Mouse (Mus musculus): ENCODE measurements around the gene Defa34.
"Not testable (repeated sequence)": the region's sequence is repeated elsewhere in the genome, so short reads cannot be mapped to it uniquely, and the experiment has no call there.

The Defa34 gene

GRCm38 (mm10) chr8:21665497-21665896 lies at the start of gene Defa34:
Gene Defa34, plus strand, starts transcription at chr8:21665797.
- DNase-seq, result not testable (repeated sequence)

GRCm38 (mm10) chr8:21617883-21618282 lies 47.7 kb upstream of the Defa34 start, which contains the start of gene Defa26:
Gene Defa26, plus strand, starts transcription at chr8:21618183.
- not testable (repeated sequence) for DNase-seq

DNA sequence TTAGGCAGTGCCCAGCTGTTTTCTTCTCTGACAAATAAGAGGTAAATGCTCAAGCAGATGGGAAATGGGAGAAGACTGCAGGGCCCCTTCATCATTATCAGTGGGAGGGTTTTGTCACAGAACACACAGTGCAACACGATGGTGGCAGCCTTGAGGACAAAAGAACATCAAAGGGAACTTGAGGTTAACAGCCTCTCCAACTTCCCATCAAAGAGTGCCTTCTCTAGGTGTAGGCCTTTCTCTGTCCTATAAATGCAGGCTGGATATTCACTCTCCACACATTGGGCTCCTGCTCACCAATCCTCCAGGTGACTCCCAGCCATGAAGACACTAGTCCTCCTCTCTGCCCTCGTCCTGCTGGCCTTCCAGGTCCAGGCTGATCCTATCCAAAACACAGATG lies 10.1 kb upstream of the Defa34 start, which contains the start of gene Defa17:
Defa17 (plus strand) TSS at position 301 of the 400 bp plus-strand sequence.
- not testable (repeated sequence) for DNase-seq

- not testable (repeated sequence) for DNase-seq
Measured at GRCm38 (mm10) chr8:21703545-21703944, 37.9 kb downstream of the Defa34 start, which contains the start of gene AY761184. Gene AY761184, minus strand, starts transcription at chr8:21703645.

All from cerebellum, adult 18-20 months (tissue).